Mouse (Mus musculus) bone marrow, adult 2 months (tissue): ENCODE measurements around the gene Elmod3. TPM values are rescaled to one million over a fixed set of nuclear protein-coding genes. Genes with fewer than 3 reads are reported as not detected.
A peak's percentile ranks its signal among the peaks of the same experiment; 100 is the strongest.

Source experiments
- H3K27ac ChIP-seq: fragments of 200-500 bp; 2 replicates; pipeline ENCODE4 v1.5.1; 2012; ENCODE audit warnings: low read depth, mild to moderate bottlenecking, control low read depth, inconsistent platforms, low read length; ENCODE audit not compliant: control insufficient read depth, poor library complexity, insufficient read depth
- H3K4me1 ChIP-seq: fragments of 200-500 bp; 2 replicates; pipeline ENCODE4 v1.6.1; 2011; ENCODE audit warnings: low read length; ENCODE audit not compliant: control insufficient read depth, insufficient read depth
- H3K4me3 ChIP-seq: fragments of 200-500 bp; replicated peaks from 2 replicates; pipeline ENCODE3; 2011; ENCODE audit warnings: mild to moderate bottlenecking, low read depth, low read length, control low read depth; ENCODE audit not compliant: control insufficient read depth
- CTCF ChIP-seq: fragments of 200-500 bp; IDR thresholded peaks from 2 replicates; pipeline ENCODE4 v1.5.1; 2011; ENCODE audit warnings: low read length, control low read depth; ENCODE audit not compliant: control insufficient read depth, insufficient read depth
- POLR2A ChIP-seq: fragments of 200-500 bp; IDR thresholded peaks from 2 replicates; pipeline ENCODE4 v1.6.1; 2011; ENCODE audit warnings: low read depth, mild to moderate bottlenecking, control low read depth, low read length, borderline replicate concordance; ENCODE audit not compliant: control insufficient read depth
- WGBS: fragments of 180-500 bp; shearing (Covaris S2); methylation state at CpG from one replicate; pipeline ENCODE4 v1.1.7; 2018; 5-methylcytosine and 5-hydroxymethylcytosine counted together
- polyA plus RNA-seq: library from polyadenylated mRNA; stranded (reverse); fragments of >200 nt; gene quantifications from 2 replicates; pipeline ENCODE4 v1.2.4, GENCODE M21; 2011; ENCODE audit warnings: low replicate concordance; ENCODE audit not compliant: missing spikeins, insufficient read depth, insufficient read length

Elmod3 gene
- polyA plus RNA-seq, 1 experiment: 5.2 TPM

DNA sequence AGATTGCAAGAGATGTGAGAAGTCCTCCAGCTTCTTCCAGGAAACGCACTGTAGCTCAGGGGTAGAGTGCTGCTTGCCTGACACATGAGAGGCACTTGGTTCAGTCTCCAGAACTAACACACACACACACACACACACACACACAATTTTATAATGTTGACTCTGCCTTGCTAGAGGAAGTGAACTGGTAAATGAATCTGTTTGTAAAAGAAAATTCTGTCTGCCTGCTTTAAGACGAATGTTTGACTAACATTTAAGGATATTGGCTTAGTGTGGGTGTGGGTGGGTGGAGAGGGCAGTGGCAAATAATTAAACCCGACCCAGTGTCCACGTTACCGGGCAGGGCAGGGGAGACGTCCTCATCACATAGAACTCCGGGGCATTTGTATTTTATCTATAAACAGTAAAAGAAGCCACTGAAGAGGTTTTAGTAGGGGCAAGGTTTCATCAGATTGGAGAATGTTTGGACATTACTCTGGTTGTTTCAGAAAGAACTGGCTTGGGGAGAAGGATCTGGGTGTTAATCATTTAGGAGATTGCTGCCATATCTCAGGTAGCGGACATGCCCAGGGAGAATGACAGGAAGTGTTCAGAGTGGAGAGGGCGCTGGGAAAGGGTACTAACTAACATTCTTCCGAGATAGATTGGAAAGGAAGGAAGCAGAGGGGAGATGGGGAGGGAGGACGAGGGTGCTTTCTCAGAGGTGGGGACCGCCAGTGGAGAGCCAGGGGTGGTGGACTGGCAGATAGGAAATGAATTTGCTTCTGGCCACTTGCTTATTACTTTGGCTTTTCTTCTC, 21.7 kb upstream of the Elmod3 start:
- WGBS: 15% methylated on average over 12 of the region's 12 CpGs
- peaks cover 3% of the 10 kb centered on the region for H3K4me1 ChIP-seq
- H3K4me3 ChIP-seq: no peak overlapping the region
- H3K27ac ChIP-seq: no peak overlapping the region
- TF ChIP-seq CTCF (no peak), POLR2A (no peak)

GRCm38 (mm10) chr6:72616643-72617288, 18.6 kb upstream of the Elmod3 start, which contains the start of gene Tgoln1:
TSS of gene Tgoln1 (minus strand) at chr6:72617000.
- Histone ChIP-seq H3K4me3 (peak within 1 kb of the TSS; percentile 75), H3K4me1 (peaks cover 2% of the 10 kb centered on the region; the same call in 1 of the 2 replicates), H3K27ac (peak within 1 kb of the TSS; percentile 83)
- under 1% methylated on average over 41 of the region's 41 CpGs for WGBS
- TF ChIP-seq POLR2A (peak; percentile 92), CTCF (no peak)

DNA sequence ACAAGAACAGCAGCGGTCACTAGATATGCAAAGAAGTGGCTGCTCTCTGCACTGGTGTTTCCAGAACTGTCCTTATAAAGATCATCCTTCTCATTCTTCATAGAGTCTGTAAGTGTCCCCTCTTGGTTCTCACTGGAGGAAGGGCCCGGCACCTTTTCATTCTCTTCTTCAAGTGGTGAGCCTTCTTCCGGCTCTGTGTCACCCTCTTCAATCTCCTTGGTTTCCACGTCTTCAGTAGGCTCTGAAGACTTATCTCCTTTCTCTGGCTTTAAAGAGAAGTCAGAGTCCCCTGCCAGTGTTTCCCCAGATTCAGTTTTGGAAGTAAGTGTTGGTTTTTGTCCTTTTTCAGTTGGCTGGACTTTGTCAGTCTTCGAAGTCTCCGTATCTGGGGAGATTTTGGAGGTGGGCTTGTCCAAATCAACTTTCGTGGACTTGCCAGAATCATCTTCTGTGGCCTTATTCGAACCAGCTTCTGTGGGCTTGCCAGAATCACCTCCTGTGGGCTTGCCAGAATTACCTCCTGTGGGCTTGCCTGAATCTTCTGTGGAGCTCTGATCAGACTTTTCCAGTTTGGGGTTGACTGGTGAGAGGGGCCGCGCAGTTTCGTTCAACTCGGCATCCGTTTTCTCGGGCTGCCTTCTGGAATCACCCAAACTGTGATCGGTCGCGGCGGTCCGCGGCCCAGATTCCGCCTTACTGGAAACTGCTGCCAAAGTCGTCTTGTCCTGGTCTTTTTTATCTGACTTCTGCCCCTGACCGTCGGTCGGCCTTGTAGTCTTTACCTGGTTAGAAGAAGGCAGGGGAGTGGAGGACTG, 17.6 kb upstream of the Elmod3 start:
- Histone ChIP-seq H3K27ac (peak overlapping the region; percentile 12; the same call in 1 of the 2 replicates), H3K4me3 (peak overlapping the region; percentile 75), H3K4me1 (peaks cover 2% of the 10 kb centered on the region; the same call in 1 of the 2 replicates)
- TF ChIP-seq POLR2A: no peak
- no peak for TF ChIP-seq CTCF
- WGBS: 13% methylated on average over 25 of the region's 25 CpGs

DNA sequence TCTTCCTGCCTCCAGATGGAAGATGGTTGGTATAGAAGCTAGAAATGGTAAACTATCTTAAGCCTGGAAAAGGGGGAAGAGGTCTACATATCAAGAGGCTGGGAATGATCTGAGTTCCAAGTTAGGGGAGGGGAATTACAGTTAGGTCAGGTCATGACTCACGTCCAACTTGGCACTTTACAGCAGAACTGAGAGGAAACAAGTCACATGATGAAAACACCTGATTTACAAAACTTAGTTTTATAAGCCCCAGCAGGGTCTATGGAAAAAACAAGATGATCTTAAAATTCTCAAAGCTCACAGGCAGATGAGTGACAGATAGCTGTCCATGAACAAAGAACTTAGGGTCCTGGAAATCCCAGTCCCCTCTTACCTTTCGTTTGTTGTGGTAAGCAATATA, 16.9 kb upstream of the Elmod3 start:
- peaks cover 2% of the 10 kb centered on the region; the same call in 1 of the 2 replicates for H3K4me1 ChIP-seq
- WGBS: 30% methylated on average over 2 of the region's 2 CpGs
- H3K27ac ChIP-seq: no peak overlapping the region
- H3K4me3 ChIP-seq: no peak overlapping the region
- TF ChIP-seq CTCF (no peak), POLR2A (no peak)

DNA sequence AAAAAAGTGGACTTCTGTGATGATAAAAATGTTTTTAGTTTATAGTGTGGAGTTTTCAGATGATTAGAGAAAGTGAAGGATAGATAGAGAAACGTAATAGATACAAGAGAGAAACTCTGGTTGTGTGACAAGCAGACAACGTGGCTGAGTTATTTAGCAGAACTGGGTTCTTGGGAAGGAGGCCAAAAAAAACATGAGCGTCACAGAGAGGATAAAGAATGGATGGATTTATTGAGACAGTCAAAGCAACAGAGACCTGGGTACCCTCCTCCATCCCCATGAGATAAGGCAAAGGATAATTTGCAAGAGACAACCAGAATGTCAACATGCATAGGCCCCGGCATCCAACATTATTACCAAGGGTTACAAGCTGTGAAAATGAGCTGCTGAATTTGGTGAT, 12.0 kb upstream of the Elmod3 start:
- no peak overlapping the region for H3K4me3 ChIP-seq
- no peak for TF ChIP-seq POLR2A
- TF ChIP-seq CTCF: no peak
- no peak overlapping the region for H3K27ac ChIP-seq
- WGBS: 75% methylated on average over 4 of the region's 4 CpGs
- peaks cover 2% of the 10 kb centered on the region; the same call in 1 of the 2 replicates for H3K4me1 ChIP-seq

DNA sequence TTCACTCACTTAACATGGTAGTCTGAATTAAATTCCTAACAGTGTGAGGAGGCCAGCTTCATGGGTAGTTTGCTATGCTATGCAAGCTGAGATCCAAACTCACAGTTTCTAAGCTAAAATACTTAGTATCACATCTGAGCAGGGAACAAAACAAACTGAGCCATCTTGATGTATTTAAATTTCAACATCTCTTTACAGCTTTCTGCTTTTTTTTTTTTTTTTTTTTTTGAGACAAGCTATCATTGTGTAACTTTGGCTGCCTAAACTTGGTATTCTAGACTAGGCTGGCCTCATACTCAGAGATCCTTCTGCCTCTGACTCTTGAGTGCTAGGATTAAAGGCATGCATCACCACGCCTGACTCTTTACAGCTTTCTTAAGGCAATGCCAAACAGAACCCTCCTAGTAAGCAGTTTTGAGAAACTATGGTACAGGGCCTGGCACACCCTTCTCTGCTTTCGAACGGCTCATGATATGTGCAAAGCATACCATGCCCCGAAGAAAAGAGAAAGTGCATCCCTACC, 10.5 kb upstream of the Elmod3 start:
- no peak for TF ChIP-seq POLR2A
- no peak for TF ChIP-seq CTCF
- H3K27ac ChIP-seq: no peak overlapping the region
- WGBS: 83% methylated on average over 4 of the region's 4 CpGs

DNA sequence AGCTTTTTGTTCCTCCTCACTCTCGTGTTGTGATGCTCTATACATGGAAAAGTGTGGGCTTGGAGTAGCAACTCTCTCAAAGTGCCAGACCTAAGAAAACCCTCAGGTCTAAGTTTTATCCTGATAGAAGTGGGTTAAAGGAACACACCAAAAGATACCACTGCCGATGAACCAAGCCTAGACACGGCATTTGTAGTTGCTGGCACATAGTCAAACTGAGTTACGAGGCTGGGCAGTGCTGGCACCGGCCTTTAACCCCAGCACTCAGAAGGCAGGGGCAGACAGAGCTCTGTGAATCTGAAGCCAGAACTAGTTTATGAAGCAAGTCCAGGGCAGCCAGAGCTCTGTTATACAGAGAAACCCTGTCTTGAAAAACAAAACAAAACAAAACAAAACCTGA, 9.5 kb upstream of the Elmod3 start:
- no peak overlapping the region for H3K4me3 ChIP-seq
- no peak overlapping the region for H3K27ac ChIP-seq
- H3K4me1 ChIP-seq: no peaks in the 10 kb centered on the region
- 79% methylated on average over 5 of the region's 5 CpGs for WGBS
- no peak for TF ChIP-seq CTCF

More for the DNA sequence above, 10.5 kb upstream of the Elmod3 start:
- no peak overlapping the region for H3K4me3 ChIP-seq
- no peaks in the 10 kb centered on the region for H3K4me1 ChIP-seq

DNA sequence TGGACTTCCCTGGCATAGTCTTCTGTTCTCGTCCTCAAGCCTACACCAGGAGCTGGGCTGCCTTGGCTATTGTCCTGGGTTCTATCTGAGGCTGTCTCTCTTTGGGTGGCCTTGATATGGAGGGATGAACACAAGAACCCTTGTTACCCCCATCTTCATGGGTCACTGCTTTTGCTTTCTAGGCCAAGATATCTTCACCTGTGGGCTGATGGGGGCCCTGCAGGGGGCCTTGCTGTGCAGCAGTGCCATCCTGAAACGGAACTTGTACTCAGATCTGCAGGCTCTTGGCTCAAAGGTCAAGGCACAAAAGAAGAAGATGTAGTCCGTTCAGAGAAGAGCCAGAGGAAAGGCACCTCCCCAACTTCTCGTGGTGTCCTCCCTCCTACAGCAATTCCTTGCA, 8.8 kb upstream of the Elmod3 start:
- WGBS: 83% methylated on average over 4 of the region's 4 CpGs
- TF ChIP-seq CTCF: no peak
- TF ChIP-seq POLR2A: no peak
- Histone ChIP-seq H3K27ac (no peak overlapping the region), H3K4me3 (no peak overlapping the region), H3K4me1 (no peaks in the 10 kb centered on the region)
